In genomic region chr5:38006415-38007347, GRCm38 (mm10) we compare ENCODE assay signal across 14 mouse cellular contexts. TPM values are rescaled to one million over a fixed set of nuclear protein-coding genes. Genes with fewer than 3 reads are reported as not detected.
DNase-seq lines count a peak whose midpoint lies in the region; ATAC-seq and TF ChIP-seq lines count a peak whose summit lies in the region.
"Had no signal": no experiment of that assay in that cellular context is flagged by ENCODE, and none has a peak within 500 bp of the region (broad histone marks: within the 10 kb centered on the region; RNA-seq: fewer than 3 reads in every experiment).

No protein-coding gene starts in this region.

- H3K4me3 ChIP-seq in hindbrain, embryonic 11.5 days (ENCODE audit: low read depth, low read length) = no peak overlapping the region
- no peak overlapping the region for H3K4me3 ChIP-seq in hindbrain, embryonic 16.5 days (ENCODE audit: low read length)
- H3K4me3 ChIP-seq in embryonic facial prominence, embryonic 14.5 days (ENCODE audit: low read depth, low read length) = no peak overlapping the region
- H3K4me3 ChIP-seq in neural tube, embryonic 13.5 days = no peak overlapping the region
- H3K4me3 ChIP-seq: heart, embryonic 12.5 days had no signal

- peak; percentile 88 for ATAC-seq in hindbrain, embryonic 11.5 days (ENCODE audit: low FRiP score)
- no peak for ATAC-seq in hindbrain, embryonic 16.5 days
- ATAC-seq in embryonic facial prominence, embryonic 14.5 days (ENCODE audit: low read depth) = peak; percentile 68
- ATAC-seq in neural tube, embryonic 13.5 days (ENCODE audit: low read depth) = 0 out of 2 replicates have a peak, but pooled peaks have one; percentile 53

- H3K36me3 ChIP-seq in hindbrain, embryonic 11.5 days (ENCODE audit: control insufficient read depth, insufficient read depth, low read length) = no peaks in the 10 kb centered on the region
- H3K36me3 ChIP-seq in hindbrain, embryonic 16.5 days (ENCODE audit: control insufficient read depth, insufficient read depth, low read length) = no peaks in the 10 kb centered on the region
- no peaks in the 10 kb centered on the region for H3K36me3 ChIP-seq in embryonic facial prominence, embryonic 14.5 days (ENCODE audit: control insufficient read depth, insufficient read depth, low read length)
- H3K36me3 ChIP-seq in neural tube, embryonic 13.5 days = no peaks in the 10 kb centered on the region
- H3K36me3 ChIP-seq: G1E; heart, embryonic 12.5 days had no signal

- no peaks in the 10 kb centered on the region for H3K27me3 ChIP-seq in hindbrain, embryonic 11.5 days (ENCODE audit: control insufficient read depth, insufficient read depth, low read length)
- 0 out of 2 replicates have a peak, but pooled peaks cover 3% of the 10 kb centered on the region for H3K27me3 ChIP-seq in hindbrain, embryonic 16.5 days (replicated peaks; ENCODE audit: control insufficient read depth, insufficient read depth, low read length)
- H3K27me3 ChIP-seq in embryonic facial prominence, embryonic 14.5 days (replicated peaks; ENCODE audit: control insufficient read depth, insufficient read depth, low read length) = no peaks in the 10 kb centered on the region; the same call in 1 of the 2 replicates
- H3K27me3 ChIP-seq in neural tube, embryonic 13.5 days = peaks cover 7% of the 10 kb centered on the region; the same call in 1 of the 2 replicates
- H3K27me3 ChIP-seq: heart, embryonic 12.5 days had no signal

- H3K4me2 ChIP-seq in hindbrain, embryonic 11.5 days (replicated peaks; ENCODE audit: low read depth, low read length) = no peak overlapping the region
- no peak overlapping the region for H3K4me2 ChIP-seq in hindbrain, embryonic 16.5 days (ENCODE audit: low read length)
- no peak overlapping the region for H3K4me2 ChIP-seq in embryonic facial prominence, embryonic 14.5 days (ENCODE audit: low read depth, low read length)
- H3K4me2 ChIP-seq in neural tube, embryonic 13.5 days = no peak overlapping the region
- H3K4me2 ChIP-seq: heart, embryonic 12.5 days had no signal

- TF ChIP-seq POLR2A in brain, embryonic 14.5 days (IDR thresholded peaks at IDR 0.05; ENCODE audit: borderline replicate concordance, extremely low read depth, insufficient read depth, insufficient read length, poor library complexity, severe bottlenecking) = no peak

- no peak overlapping the region for H3K9ac ChIP-seq in hindbrain, embryonic 11.5 days (ENCODE audit: low read depth, low read length)
- no peak overlapping the region for H3K9ac ChIP-seq in hindbrain, embryonic 16.5 days (ENCODE audit: low read depth, low read length)
- no peak overlapping the region for H3K9ac ChIP-seq in embryonic facial prominence, embryonic 14.5 days (ENCODE audit: low read depth, low read length)
- H3K9ac ChIP-seq in neural tube, embryonic 13.5 days = no peak overlapping the region
- H3K9ac ChIP-seq: heart, embryonic 12.5 days had no signal

- no peaks in the 10 kb centered on the region for H3K9me3 ChIP-seq in hindbrain, embryonic 11.5 days (ENCODE audit: control insufficient read depth, low read length)
- H3K9me3 ChIP-seq in hindbrain, embryonic 16.5 days (ENCODE audit: control insufficient read depth, low read length) = no peaks in the 10 kb centered on the region
- H3K9me3 ChIP-seq in embryonic facial prominence, embryonic 14.5 days (ENCODE audit: control insufficient read depth, low read length) = no peaks in the 10 kb centered on the region
- H3K9me3 ChIP-seq in neural tube, embryonic 13.5 days = no peaks in the 10 kb centered on the region
- H3K9me3 ChIP-seq: G1E; heart, embryonic 12.5 days had no signal

- DNase-seq in hindbrain, embryonic 11.5 days (ENCODE audit: low spot score) = peak; percentile 49
- peak; percentile 13 for DNase-seq in brain, embryonic 14.5 days (ENCODE audit: low read depth)
- peak; percentile 56 for DNase-seq in embryonic facial prominence, embryonic 14.5 days (ENCODE audit: low spot score)
- DNase-seq in layer of hippocampus, adult 9-11 months = no peak
- DNase-seq in layer of hippocampus, adult 9-10 months (ENCODE audit: low spot score) = no peak
- DNase-seq in thymus, adult 18-20 months = no peak
- DNase-seq: adrenal gland, postnatal 25 days; heart, postnatal 4 days; kidney, adult 18-20 months; lung, adult 18-20 months had no signal

- WGBS in hindbrain, embryonic 11.5 days = 30% methylated on average over 17 of the region's 17 CpGs
- 21% methylated on average over 17 of the region's 17 CpGs for WGBS in hindbrain, embryonic 16.5 days
- 33% methylated on average over 17 of the region's 17 CpGs for WGBS in embryonic facial prominence, embryonic 14.5 days
- 27% methylated on average over 17 of the region's 17 CpGs for WGBS in neural tube, embryonic 13.5 days

- TF ChIP-seq CTCF in brain, embryonic 14.5 days (IDR thresholded peaks at IDR 0.05; ENCODE audit: borderline replicate concordance, extremely low read depth, insufficient read depth, insufficient read length) = no peak

- no peaks in the 10 kb centered on the region; the same call in 1 of the 2 replicates for H3K4me1 ChIP-seq in hindbrain, embryonic 11.5 days (replicated peaks; ENCODE audit: control insufficient read depth, insufficient read depth, low read length)
- no peaks in the 10 kb centered on the region for H3K4me1 ChIP-seq in hindbrain, embryonic 16.5 days (ENCODE audit: control insufficient read depth, insufficient read depth, low read depth, low read length)
- peaks cover 13% of the 10 kb centered on the region; the same call in 1 of the 2 replicates for H3K4me1 ChIP-seq in embryonic facial prominence, embryonic 14.5 days (ENCODE audit: control insufficient read depth, insufficient read depth, low read length)
- peaks cover 17% of the 10 kb centered on the region for H3K4me1 ChIP-seq in neural tube, embryonic 13.5 days (replicated peaks)
- H3K4me1 ChIP-seq: heart, embryonic 12.5 days had no signal

- H3K27ac ChIP-seq in hindbrain, embryonic 11.5 days (ENCODE audit: low read depth, low read length) = no peak overlapping the region
- no peak overlapping the region for H3K27ac ChIP-seq in hindbrain, embryonic 16.5 days (ENCODE audit: low read depth, low read length)
- H3K27ac ChIP-seq in embryonic facial prominence, embryonic 14.5 days (replicated peaks; ENCODE audit: low read depth, low read length) = 0 out of 2 replicates have a peak overlapping the region, but pooled peaks have one; percentile 15
- no peak overlapping the region for H3K27ac ChIP-seq in neural tube, embryonic 13.5 days (replicated peaks)

RNA-seq across cellular contexts. Expression of gene Stx18, which starts 31.9 kb away (rescaled TPM):
- polyA plus RNA-seq in hindbrain, embryonic 11.5 days (2014; fragmentation: Nextera tagmentation; extraction: Ambion mirVana) = 56.0 and 59.1 TPM in 2 replicates
- polyA plus RNA-seq in hindbrain, embryonic 16.5 days (2015; fragmentation: Nextera tagmentation; extraction: Ambion mirVana) = 36.5 and 38.5 TPM in 2 replicates
- polyA plus RNA-seq in brain, embryonic 14.5 days (2012; rRNA removed) = 25.6 and 28.0 TPM in 2 replicates
- 43.9 and 45.8 TPM in 2 replicates for polyA plus RNA-seq in embryonic facial prominence, embryonic 14.5 days (2014; fragmentation: Nextera tagmentation; extraction: Ambion mirVana)
- 39.4 and 42.1 TPM in 2 replicates for polyA plus RNA-seq in neural tube, embryonic 13.5 days (2015; fragmentation: Nextera tagmentation; extraction: Ambion mirVana)

Comparison
In these comparisons a context has a peak if more than half of its experiments do, and no peak if none do; other contexts are left out.
1. DNase-seq: peak in hindbrain, embryonic 11.5 days (single experiment), brain, embryonic 14.5 days (single experiment) and embryonic facial prominence, embryonic 14.5 days (single experiment); none in layer of hippocampus, adult 9-11 months (single experiment), layer of hippocampus, adult 9-10 months (single experiment) and thymus, adult 18-20 months (0 of 2).